Mouse (Mus musculus) frontal cortex, adult 2 months (tissue): ENCODE data around the gene Frrs1. TPM values are rescaled to one million over a fixed set of nuclear protein-coding genes. Genes with fewer than 3 reads are reported as not detected.

Experiments
- DNase-seq, 2 experiments: peaks; one replicate each; pipeline ENCODE4 v3.0.0; 2022; ENCODE audit warnings: low spot score in 1 of 2; ENCODE audit errors: extremely low spot score in 1 of 2
- polyA plus RNA-seq: library from polyadenylated mRNA; depleted of rRNA; stranded (reverse); fragments of >200 nt; gene quantifications from 2 replicates; pipeline ENCODE4 v1.2.3, GENCODE M21; 2012

Frrs1 gene
- polyA plus RNA-seq, 1 experiment = 1.7 TPM

- DNase-seq = peak; percentile 80 to 94
These were observed 44.9 kb downstream of the Frrs1 start for GRCm38 (mm10) chr3:116904158-116904557.

DNA sequence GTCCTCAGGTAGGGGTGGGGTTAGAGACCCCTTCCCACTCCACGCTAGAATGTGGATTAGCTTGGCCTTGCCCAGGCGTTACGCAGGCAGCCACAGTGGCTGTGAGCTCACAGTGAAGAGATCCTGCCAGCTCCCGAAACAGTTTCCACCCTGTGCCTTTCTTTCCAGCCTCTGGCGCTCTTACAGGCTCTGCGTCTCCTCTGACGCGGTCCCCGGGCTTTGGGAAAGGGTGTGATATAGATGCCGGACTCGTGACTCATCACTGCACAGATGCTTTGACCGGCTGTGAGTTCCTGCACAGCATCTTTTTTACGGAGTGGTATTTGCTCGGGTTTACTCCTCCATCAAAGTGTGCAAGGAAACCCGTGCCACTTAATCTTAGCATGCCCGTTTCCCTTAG, 46.6 kb downstream of the Frrs1 start:
- DNase-seq = peak; percentile 46 to 80

DNA sequence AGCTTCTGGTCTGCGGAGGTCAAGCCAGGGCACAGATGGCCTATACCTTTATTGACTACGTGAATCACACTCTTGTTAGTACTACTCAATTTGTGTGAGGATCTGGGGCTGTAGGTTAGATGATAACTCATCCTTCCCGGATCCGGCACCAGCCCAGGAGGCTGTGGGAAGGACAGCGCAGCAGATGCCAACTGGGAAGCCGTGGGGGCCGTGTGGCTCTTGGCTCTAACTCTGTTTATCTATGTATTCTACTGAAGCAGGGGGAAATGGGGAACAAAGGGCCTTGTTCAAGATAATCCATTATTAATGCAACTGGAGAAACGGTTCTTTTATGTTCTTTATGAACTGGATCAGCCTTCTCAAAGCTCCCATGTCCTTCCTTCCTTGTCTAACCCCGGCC, 47.3 kb downstream of the Frrs1 start:
- DNase-seq = peak in 1 of 2 experiments; percentile 27

DNA sequence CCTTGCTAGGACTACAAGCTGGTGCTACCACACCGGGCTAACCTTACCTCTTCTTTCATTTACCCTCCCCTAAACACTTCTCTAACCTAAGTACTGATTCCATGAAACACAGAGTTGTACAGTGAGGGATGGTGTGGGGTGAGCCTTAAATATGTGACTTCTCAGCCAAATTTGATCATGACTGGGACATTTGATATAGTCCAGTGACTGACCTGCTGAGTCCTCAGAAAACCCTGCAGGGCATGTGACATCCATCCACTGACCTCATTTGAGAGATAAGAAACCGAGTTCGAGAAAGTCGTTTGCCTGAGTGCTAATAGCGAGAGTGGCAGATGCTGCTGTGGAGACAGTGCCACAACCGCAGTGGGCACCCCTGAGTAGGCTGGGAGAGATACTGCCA, 55.1 kb downstream of the Frrs1 start:
- DNase-seq = no peak

DNA sequence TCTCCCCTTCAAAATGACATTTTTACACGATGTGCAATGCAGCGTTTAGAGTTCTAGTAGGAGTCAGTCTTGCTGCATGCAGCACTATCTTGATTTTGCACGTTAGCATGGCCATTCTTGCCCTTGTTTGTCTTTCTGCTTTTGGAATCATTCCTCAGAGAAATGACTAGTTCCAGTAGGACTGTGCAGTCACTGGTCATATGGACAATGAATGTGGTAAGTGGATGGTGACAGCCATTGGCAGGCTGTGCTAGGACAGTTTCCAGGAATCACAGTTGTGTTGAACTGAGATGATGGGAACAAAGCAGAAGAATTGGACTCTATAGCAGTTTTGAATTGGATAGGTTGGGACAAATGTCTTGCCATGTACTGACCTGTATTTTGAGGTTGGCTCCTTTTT, 55.7 kb downstream of the Frrs1 start:
- no peak for DNase-seq

DNA sequence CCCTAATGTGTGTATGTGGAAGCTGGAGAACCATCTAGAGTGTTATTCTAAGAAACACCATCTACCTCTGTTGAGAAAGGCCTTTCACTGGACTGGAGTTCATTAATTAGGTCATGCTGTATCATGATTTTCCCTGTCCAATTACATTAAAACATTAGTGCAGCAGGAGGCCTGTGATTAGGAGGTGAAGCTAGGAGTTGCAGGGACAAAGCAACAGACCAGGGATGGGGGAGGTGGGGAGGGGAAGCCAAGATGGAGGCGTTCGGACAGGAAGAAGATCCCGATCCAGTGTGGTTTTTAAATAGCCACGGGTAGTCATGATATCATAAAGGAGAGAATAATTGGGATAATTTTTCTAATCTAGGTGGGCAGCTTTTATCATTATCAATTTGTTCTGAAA, 57.8 kb downstream of the Frrs1 start:
- DNase-seq = no peak

- no peak for DNase-seq
These were observed 62.3 kb downstream of the Frrs1 start for GRCm38 (mm10) chr3:116921535-116921934.

GRCm38 (mm10) chr3:116923042-116923441, 63.8 kb downstream of the Frrs1 start:
- DNase-seq = no peak

DNA sequence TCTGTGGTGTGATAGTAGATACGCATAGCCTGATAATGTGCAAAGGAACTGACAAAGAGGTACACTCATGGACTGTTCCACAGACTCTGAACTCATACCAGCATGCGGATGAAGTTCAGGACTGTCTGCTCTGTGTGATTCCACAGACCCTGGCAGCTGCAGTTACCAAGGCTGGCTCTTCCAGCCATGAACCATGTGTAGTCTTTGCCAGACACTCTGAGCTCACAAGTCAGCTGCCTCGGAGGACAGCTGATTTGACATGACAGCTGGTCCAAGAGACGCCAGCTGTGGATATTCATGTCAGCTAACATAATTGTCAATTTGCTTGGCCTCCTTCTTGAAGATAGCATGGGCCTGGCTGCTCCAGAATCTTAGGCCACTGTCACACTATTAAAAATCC, 69.7 kb downstream of the Frrs1 start:
- DNase-seq = no peak

- DNase-seq = no peak
These were observed 73.9 kb downstream of the Frrs1 start for GRCm38 (mm10) chr3:116933158-116933557.

- no peak for DNase-seq
These were observed 77.8 kb downstream of the Frrs1 start for GRCm38 (mm10) chr3:116936934-116937691.

- DNase-seq = peak; percentile 59 to 74
These were observed 81.7 kb downstream of the Frrs1 start for GRCm38 (mm10) chr3:116940804-116941558.

DNA sequence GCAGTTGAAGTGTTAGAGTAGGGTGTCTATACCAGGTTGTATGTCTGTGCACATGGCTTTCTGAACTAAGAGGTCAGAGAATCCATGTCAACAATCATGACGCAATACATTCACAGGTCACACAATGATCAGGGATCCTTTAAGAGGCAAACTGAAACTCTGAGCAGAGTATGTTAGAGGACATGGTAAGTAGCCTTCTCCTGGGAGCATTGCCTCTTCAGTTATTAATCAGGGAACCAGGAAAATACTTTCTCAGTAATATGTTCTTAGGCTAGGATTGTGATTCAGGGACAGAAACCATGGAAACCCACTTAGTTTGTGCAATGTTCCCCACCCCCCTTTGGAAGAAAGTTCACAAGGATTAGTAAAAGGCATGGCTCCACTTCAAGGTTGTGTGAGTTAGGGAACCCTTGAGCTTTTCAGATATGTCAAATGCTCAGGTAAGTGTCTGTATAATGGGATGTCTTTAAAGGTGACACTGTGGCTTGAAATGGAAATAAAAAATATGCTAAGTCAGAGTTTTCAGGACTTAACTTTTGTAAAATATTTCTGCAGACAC, 82.4 kb downstream of the Frrs1 start:
- no peak for DNase-seq

DNA sequence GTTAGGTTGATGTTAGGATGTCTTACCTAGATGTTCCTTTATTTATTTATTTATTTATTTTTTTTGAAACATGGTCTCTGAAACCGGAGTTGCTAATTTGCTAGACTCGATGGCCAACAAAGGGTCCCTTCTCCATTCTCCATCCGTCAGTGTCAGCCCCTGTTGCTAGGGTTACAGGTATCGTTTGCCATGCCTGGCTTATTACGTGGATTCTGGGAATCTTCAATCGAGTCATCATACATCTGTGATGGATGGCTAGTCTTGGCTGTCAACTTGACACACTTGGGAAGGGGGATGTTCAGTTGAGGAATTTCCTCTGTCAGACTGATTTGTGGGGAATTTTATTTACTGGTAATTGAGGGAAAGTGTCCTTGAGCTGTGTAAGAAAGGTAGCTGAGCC, 83.5 kb downstream of the Frrs1 start:
- DNase-seq = no peak

DNA sequence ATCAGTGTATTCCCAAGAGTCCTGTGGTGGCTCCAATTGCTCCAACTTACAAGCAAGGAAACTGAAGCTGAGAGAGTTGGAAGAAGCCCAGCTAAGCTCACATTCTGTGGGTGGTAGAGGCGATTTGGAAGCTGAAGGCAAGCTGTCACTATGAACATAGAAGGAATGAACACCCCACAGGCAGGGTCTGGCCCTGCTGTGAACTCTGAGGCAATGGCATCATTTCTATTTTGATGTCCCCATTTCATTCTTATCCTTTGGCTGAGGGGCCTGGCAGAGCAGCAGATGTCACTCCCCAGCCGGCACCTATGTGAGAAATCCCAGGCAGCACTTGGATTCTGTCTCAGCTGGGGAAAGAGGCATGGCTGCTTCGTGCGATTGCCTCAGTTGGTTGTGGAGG, 84.2 kb downstream of the Frrs1 start:
- DNase-seq = peak in 1 of 2 experiments; percentile 75

DNA sequence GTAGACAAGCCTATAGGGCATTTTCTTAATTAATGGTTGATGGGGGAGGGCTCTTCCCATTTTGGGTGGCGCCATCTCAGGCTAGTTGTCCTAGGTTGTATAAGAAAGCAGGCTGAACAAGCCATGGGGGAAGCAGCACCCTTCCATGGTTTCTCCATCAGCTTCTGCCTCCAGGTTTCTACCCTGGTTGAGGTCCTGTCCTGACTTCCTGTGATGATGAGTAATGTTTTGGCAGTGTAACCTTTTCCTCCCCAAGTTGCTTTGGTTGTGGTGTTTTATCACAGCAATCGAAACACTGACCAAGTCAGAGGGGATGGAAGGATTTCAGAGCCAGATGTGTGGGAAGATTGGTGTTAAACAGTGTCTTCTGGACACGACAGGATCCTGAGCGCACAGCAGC, 87.2 kb downstream of the Frrs1 start:
- DNase-seq = no peak

- no peak for DNase-seq
These were observed 91.4 kb downstream of the Frrs1 start for GRCm38 (mm10) chr3:116950665-116951115.

- no peak for DNase-seq
These were observed 92.2 kb downstream of the Frrs1 start for GRCm38 (mm10) chr3:116951489-116951888.

DNA sequence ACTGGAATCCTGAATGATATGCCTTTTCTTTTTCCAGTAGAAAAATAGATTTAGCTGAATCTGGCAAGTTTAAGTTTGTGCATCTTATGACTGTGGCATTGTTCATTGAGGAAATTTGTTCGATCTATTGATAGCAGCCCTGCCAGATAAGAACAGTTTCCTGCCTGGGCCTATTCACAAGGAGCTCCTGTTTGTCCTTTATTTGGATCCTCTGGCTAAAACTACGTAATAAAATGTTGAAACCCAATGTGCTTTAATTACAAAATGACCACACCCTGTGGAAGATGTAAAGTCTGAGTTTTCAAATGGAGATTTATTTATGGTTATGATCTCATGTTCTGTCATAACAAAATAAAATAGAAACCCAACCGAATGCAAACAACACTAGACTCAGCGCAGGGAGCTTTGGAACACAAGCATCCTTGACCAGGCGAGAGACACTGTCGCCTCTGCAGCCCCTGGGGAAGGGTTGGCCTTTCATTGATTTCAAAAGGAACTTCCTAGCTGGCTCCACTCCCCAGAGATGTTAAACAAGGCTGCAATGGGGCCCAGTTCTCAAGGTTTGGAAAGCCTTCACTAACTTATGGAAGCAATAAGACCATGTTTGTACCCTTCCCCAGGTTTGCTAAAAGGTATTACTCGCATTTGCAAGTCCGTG, 93.1 kb downstream of the Frrs1 start:
- no peak for DNase-seq

GRCm38 (mm10) chr3:116953366-116953765, 94.1 kb downstream of the Frrs1 start:
- DNase-seq = no peak

GRCm38 (mm10) chr3:116955061-116955460, 95.8 kb downstream of the Frrs1 start:
- DNase-seq = no peak
